Mouse (Mus musculus) frontal cortex, adult 2 months (tissue): ENCODE measurements around the gene Defa33. TPM values are rescaled to one million over a fixed set of nuclear protein-coding genes. Genes with fewer than 3 reads are reported as not detected.
"Not testable (repeated sequence)": the region's sequence is repeated elsewhere in the genome, so short reads cannot be mapped to it uniquely, and the experiment has no call there.

Experiments used
- DNase-seq, 2 experiments: peaks; one replicate each; pipeline ENCODE4 v3.0.0; 2022; ENCODE audit warnings: low spot score in 1 of 2; ENCODE audit errors: extremely low spot score in 1 of 2
- polyA plus RNA-seq: library from polyadenylated mRNA; depleted of rRNA; stranded (reverse); fragments of >200 nt; gene quantifications from 2 replicates; pipeline ENCODE4 v1.2.3, GENCODE M21; 2012; rRNA removed

Gene Defa33
- not detected in 2 replicates for polyA plus RNA-seq

- not testable (repeated sequence) for DNase-seq
Observed at GRCm38 (mm10) chr8:21391511-21391910, at the start of gene Defa33. Gene Defa33, plus strand, starts transcription at chr8:21391811.

DNA sequence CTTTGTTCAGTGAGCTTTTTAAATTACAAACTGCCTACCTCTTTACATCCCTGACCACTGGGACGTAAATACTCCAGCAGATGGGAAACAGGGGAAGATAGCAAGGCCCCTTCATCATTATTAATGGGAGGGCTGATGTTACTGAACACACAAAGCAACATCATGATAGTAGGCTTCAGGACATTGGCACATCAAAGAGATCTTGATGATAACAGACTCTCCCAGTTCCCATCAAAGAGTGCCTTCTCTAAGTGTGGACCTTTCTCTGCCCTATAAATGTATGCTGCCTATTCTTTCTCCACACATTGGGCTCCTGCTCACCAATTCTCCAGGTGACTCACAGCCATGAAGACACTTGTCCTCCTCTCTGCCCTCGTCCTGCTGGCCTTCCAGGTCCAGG is 13.4 kb upstream of the Defa33 start, which contains the start of gene Defa2:
Gene Defa2, plus strand, starts transcription at position 301 of the 400 bp plus-strand sequence.
- DNase-seq, result not testable (repeated sequence)

GRCm38 (mm10) chr8:21427111-21427510 is 35.5 kb downstream of the Defa33 start, which contains the start of gene Defa36:
Gene Defa36, plus strand, starts transcription at chr8:21427411.
- DNase-seq, result not testable (repeated sequence)

Other genes starting within 250 kb of the Defa33 start
- gene Defa22, start 229.5 kb upstream of the Defa33 start, polyA plus RNA-seq, result not detected in 2 replicates
- gene Defa31, start 200.2 kb upstream of the Defa33 start, polyA plus RNA-seq, result not detected in 2 replicates
- not detected in 2 replicates for gene Gm15293, start 190.2 kb upstream of the Defa33 start, polyA plus RNA-seq
- gene Gm15292, start 142.1 kb upstream of the Defa33 start, polyA plus RNA-seq, result not detected in 2 replicates
- not detected in 2 replicates for gene Defa27, start 76.3 kb upstream of the Defa33 start, polyA plus RNA-seq
- not detected in 2 replicates for gene Defa29, start 64.8 kb upstream of the Defa33 start, polyA plus RNA-seq
- gene Defa2, start 13.3 kb upstream of the Defa33 start, polyA plus RNA-seq, result not detected in 2 replicates
- gene Defa36, start 35.6 kb downstream of the Defa33 start, polyA plus RNA-seq, result not detected in 2 replicates
- gene Gm7849, start 64.7 kb downstream of the Defa33 start, polyA plus RNA-seq, result not detected in 2 replicates
- 0.40 TPM in 1 of 2 replicates, not detected in the other for gene Defa20, start 117.4 kb downstream of the Defa33 start, polyA plus RNA-seq
- 0.40 TPM in 1 of 2 replicates, not detected in the other for gene Defa32, start 137.2 kb downstream of the Defa33 start, polyA plus RNA-seq
- not detected in 2 replicates for gene Defa37, start 173.6 kb downstream of the Defa33 start, polyA plus RNA-seq
- not detected in 2 replicates for gene Defa28, start 191.2 kb downstream of the Defa33 start, polyA plus RNA-seq
- gene Gm7861, start 202.7 kb downstream of the Defa33 start, polyA plus RNA-seq, result not detected in 2 replicates
- gene Defa26, start 226.4 kb downstream of the Defa33 start, polyA plus RNA-seq, result not detected in 2 replicates